Mouse (Mus musculus): ENCODE data around the gene Gm42742. TPM values are rescaled to one million over a fixed set of nuclear protein-coding genes. Genes with fewer than 3 reads are reported as not detected.

Gm42742 gene
- polyA plus RNA-seq, 1 experiment from 2014 or later: 55.0 TPM

DNA sequence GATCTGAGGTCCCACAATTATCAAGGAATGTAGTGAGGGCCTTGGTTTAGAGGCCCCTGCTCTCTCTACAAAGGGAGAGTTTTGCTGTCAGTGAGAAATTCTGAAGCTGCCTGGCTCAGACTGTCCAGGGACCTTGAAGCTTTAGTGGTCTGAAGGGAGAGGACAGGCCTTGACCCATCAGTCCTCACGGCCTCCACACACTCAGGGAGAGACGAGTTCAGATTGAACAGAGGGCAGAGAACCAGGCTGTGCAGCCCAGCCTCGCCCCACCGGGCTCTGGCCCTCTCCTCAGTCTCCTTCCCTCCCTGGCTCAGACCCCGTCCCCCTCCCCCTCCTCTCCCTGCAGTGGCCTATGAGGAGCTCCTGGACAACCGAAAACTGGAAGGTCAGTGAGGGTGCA, 53.5 kb downstream of the Gm42742 start:
- H3K9me3 ChIP-seq (replicated peaks): no peaks in the 10 kb centered on the region
- no peak overlapping the region for H3K4me3 ChIP-seq (replicated peaks)
- no peaks in the 10 kb centered on the region for H3K4me1 ChIP-seq
- 51% methylated on average over 6 of the region's 6 CpGs for WGBS
- H3K27ac ChIP-seq (replicated peaks): no peak overlapping the region
- H3K27me3 ChIP-seq: peaks cover 14% of the 10 kb centered on the region
- no peaks in the 10 kb centered on the region for H3K36me3 ChIP-seq
- H3K4me2 ChIP-seq (replicated peaks): no peak overlapping the region
- no peak for ATAC-seq (ENCODE audit: insufficient number of reproducible peaks, low FRiP score, low TSS enrichment, low read depth)
- H3K9ac ChIP-seq: no peak overlapping the region

DNA sequence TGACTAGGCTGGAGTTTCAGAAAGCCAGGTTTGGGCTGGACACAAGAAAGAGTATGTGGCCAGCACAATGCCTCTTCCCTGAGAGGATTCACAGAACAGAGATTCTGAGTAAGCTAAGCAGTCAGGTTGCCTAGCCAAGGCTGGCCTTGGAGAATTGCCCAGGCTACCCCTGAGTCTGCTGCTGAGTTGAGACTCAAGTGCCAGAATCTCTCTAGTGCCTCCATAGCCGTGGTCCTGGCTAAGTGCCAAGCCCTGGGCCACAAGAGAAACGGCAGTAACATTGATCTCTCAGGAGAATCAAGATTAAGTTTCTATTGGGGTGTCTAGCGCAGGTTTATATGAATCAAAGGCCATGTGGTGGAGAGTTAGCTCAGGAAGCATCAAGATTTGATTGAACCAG, 55.3 kb downstream of the Gm42742 start:
- WGBS: 47% methylated on average over 3 of the region's 3 CpGs
- no peaks in the 10 kb centered on the region for H3K9me3 ChIP-seq (replicated peaks)
- peaks cover 23% of the 10 kb centered on the region for H3K27me3 ChIP-seq
- H3K4me2 ChIP-seq (replicated peaks): no peak overlapping the region
- no peak overlapping the region for H3K9ac ChIP-seq
- no peak overlapping the region for H3K27ac ChIP-seq (replicated peaks)
- no peak for ATAC-seq (ENCODE audit: insufficient number of reproducible peaks, low FRiP score, low TSS enrichment, low read depth)
- no peaks in the 10 kb centered on the region for H3K36me3 ChIP-seq
- no peak overlapping the region for H3K4me3 ChIP-seq (replicated peaks)
- no peaks in the 10 kb centered on the region for H3K4me1 ChIP-seq

Small RNA genes within 50 kb of the gene (microRNA-seq; reads per million reads assigned to microRNA genes)
- not detected for gene Gm44343 (ENCODE audit: borderline number of aligned reads)

Other genes starting within 250 kb of the Gm42742 start
- 145 and 148 TPM in 2 replicates for gene Ypel3, start 244.1 kb downstream of the Gm42742 start, polyA plus RNA-seq (2015; fragmentation: Nextera tagmentation; extraction: Ambion mirVana)
- gene Tbx6, start 239.6 kb downstream of the Gm42742 start, polyA plus RNA-seq (2015; fragmentation: Nextera tagmentation; extraction: Ambion mirVana): 0.71 and 0.81 TPM in 2 replicates
- 232 and 234 TPM in 2 replicates for gene Ppp4c, start 228.6 kb downstream of the Gm42742 start, polyA plus RNA-seq (2015; fragmentation: Nextera tagmentation; extraction: Ambion mirVana)
- 0.53 and 0.71 TPM in 2 replicates for gene Fam57b, start 223.4 kb downstream of the Gm42742 start, polyA plus RNA-seq (2015; fragmentation: Nextera tagmentation; extraction: Ambion mirVana)
- not detected in 2 replicates for gene 4930451I11Rik, start 189.5 kb downstream of the Gm42742 start, polyA plus RNA-seq (2015; fragmentation: Nextera tagmentation; extraction: Ambion mirVana)
- 0.85 and 1.6 TPM in 2 replicates for gene Doc2a, start 173.7 kb downstream of the Gm42742 start, polyA plus RNA-seq (2015; fragmentation: Nextera tagmentation; extraction: Ambion mirVana)
- gene Hirip3, start 159.1 kb downstream of the Gm42742 start, polyA plus RNA-seq (2015; fragmentation: Nextera tagmentation; extraction: Ambion mirVana): 26.8 and 33.3 TPM in 2 replicates
- gene Ino80e, start 158.7 kb downstream of the Gm42742 start, polyA plus RNA-seq (2015; fragmentation: Nextera tagmentation; extraction: Ambion mirVana): 84.4 and 92.0 TPM in 2 replicates
- gene Taok2, start 136.4 kb downstream of the Gm42742 start, polyA plus RNA-seq (2015; fragmentation: Nextera tagmentation; extraction: Ambion mirVana): 50.4 and 50.6 TPM in 2 replicates
- 34.7 and 37.0 TPM in 2 replicates for gene Tmem219, start 98.2 kb downstream of the Gm42742 start, polyA plus RNA-seq (2015; fragmentation: Nextera tagmentation; extraction: Ambion mirVana)
- gene Kctd13, start 92.2 kb downstream of the Gm42742 start, polyA plus RNA-seq (2015; fragmentation: Nextera tagmentation; extraction: Ambion mirVana): 19.1 and 20.2 TPM in 2 replicates
- gene Asphd1, start 71.5 kb downstream of the Gm42742 start, polyA plus RNA-seq (2015; fragmentation: Nextera tagmentation; extraction: Ambion mirVana): 0.15 and 0.37 TPM in 2 replicates
- gene Sez6l2, start 70.5 kb downstream of the Gm42742 start, polyA plus RNA-seq (2015; fragmentation: Nextera tagmentation; extraction: Ambion mirVana): 0.63 and 0.88 TPM in 2 replicates
- gene Cdipt, start 45.2 kb downstream of the Gm42742 start, polyA plus RNA-seq (2015; fragmentation: Nextera tagmentation; extraction: Ambion mirVana): 106 TPM in 2 replicates
- gene Cdiptos, start 45.0 kb downstream of the Gm42742 start, polyA plus RNA-seq (2015; fragmentation: Nextera tagmentation; extraction: Ambion mirVana): 3.2 TPM in 2 replicates
- 12.0 and 12.5 TPM in 2 replicates for gene Mvp, start 6.5 kb downstream of the Gm42742 start, polyA plus RNA-seq (2015; fragmentation: Nextera tagmentation; extraction: Ambion mirVana)
- gene Pagr1b, start 4.6 kb downstream of the Gm42742 start, polyA plus RNA-seq (2015; fragmentation: Nextera tagmentation; extraction: Ambion mirVana): 0.33 and 0.43 TPM in 2 replicates
- 40.9 and 73.0 TPM in 2 replicates for gene Pagr1a, start 3.7 kb downstream of the Gm42742 start, polyA plus RNA-seq (2015; fragmentation: Nextera tagmentation; extraction: Ambion mirVana)
- 18.9 and 21.9 TPM in 2 replicates for gene Prrt2, start 114 bp upstream of the Gm42742 start, polyA plus RNA-seq (2015; fragmentation: Nextera tagmentation; extraction: Ambion mirVana)
- 75.2 and 79.8 TPM in 2 replicates for gene Maz, start 5.9 kb upstream of the Gm42742 start, polyA plus RNA-seq (2015; fragmentation: Nextera tagmentation; extraction: Ambion mirVana)
- gene Kif22, start 21.4 kb upstream of the Gm42742 start, polyA plus RNA-seq (2015; fragmentation: Nextera tagmentation; extraction: Ambion mirVana): 87.5 and 90.6 TPM in 2 replicates
- not detected in 2 replicates for gene Zg16, start 66.2 kb upstream of the Gm42742 start, polyA plus RNA-seq (2015; fragmentation: Nextera tagmentation; extraction: Ambion mirVana)
- gene AI467606, start 70.3 kb upstream of the Gm42742 start, polyA plus RNA-seq (2015; fragmentation: Nextera tagmentation; extraction: Ambion mirVana): 4.8 and 6.3 TPM in 2 replicates
- 2.0 and 3.3 TPM in 2 replicates for gene Qprt, start 101.1 kb upstream of the Gm42742 start, polyA plus RNA-seq (2015; fragmentation: Nextera tagmentation; extraction: Ambion mirVana)
- gene Spn, start 116.7 kb upstream of the Gm42742 start, polyA plus RNA-seq (2015; fragmentation: Nextera tagmentation; extraction: Ambion mirVana): 0.61 and 0.67 TPM in 2 replicates
- 56.4 and 61.8 TPM in 2 replicates for gene Cd2bp2, start 175.0 kb upstream of the Gm42742 start, polyA plus RNA-seq (2015; fragmentation: Nextera tagmentation; extraction: Ambion mirVana)
- 29.4 and 32.5 TPM in 2 replicates for gene Tbc1d10b, start 187.4 kb upstream of the Gm42742 start, polyA plus RNA-seq (2015; fragmentation: Nextera tagmentation; extraction: Ambion mirVana)
- 585 and 767 TPM in 2 replicates for gene Mylpf, start 187.8 kb upstream of the Gm42742 start, polyA plus RNA-seq (2015; fragmentation: Nextera tagmentation; extraction: Ambion mirVana)
- gene Zfp553, start 212.0 kb upstream of the Gm42742 start, polyA plus RNA-seq (2015; fragmentation: Nextera tagmentation; extraction: Ambion mirVana): 41.3 and 42.5 TPM in 2 replicates
- 22.4 and 23.9 TPM in 2 replicates for gene Sept1, start 212.0 kb upstream of the Gm42742 start, polyA plus RNA-seq (2015; fragmentation: Nextera tagmentation; extraction: Ambion mirVana)
- gene Zfp771, start 223.2 kb upstream of the Gm42742 start, polyA plus RNA-seq (2015; fragmentation: Nextera tagmentation; extraction: Ambion mirVana): 73.7 and 77.5 TPM in 2 replicates
- gene Dctpp1, start 239.6 kb upstream of the Gm42742 start, polyA plus RNA-seq (2015; fragmentation: Nextera tagmentation; extraction: Ambion mirVana): 141 and 142 TPM in 2 replicates

Measured in embryonic facial prominence, embryonic 15.5 days (tissue).